Mouse (Mus musculus): ENCODE data around the gene Exosc5.
A peak's percentile ranks its signal among the peaks of the same experiment; 100 is the strongest.

The Exosc5 gene

GRCm38 (mm10) chr7:25680514-25681258, 21.7 kb downstream of the Exosc5 start, which contains the start of gene B9d2:
TSS of gene B9d2 (plus strand) at chr7:25680780.
- DNase-seq (ENCODE audit: low spot score): peak; percentile 95

- no peak for DNase-seq (ENCODE audit: low spot score)
These were observed 22.6 kb downstream of the Exosc5 start for GRCm38 (mm10) chr7:25681341-25682231.

- no peak for DNase-seq (ENCODE audit: low spot score)
These were observed 24.7 kb downstream of the Exosc5 start for GRCm38 (mm10) chr7:25683474-25684180.

GRCm38 (mm10) chr7:25684659-25685058, 25.7 kb downstream of the Exosc5 start:
- DNase-seq (ENCODE audit: low spot score): no peak

GRCm38 (mm10) chr7:25685926-25686470, 27.0 kb downstream of the Exosc5 start:
- no peak for DNase-seq (ENCODE audit: low spot score)

GRCm38 (mm10) chr7:25686680-25687531, 27.9 kb downstream of the Exosc5 start, which contains the start of gene Tgfb1:
TSS of gene Tgfb1 (plus strand) at chr7:25687002.
- DNase-seq (ENCODE audit: low spot score): peak; percentile 61

GRCm38 (mm10) chr7:25687811-25688401, 28.9 kb downstream of the Exosc5 start:
- peak; percentile 55 for DNase-seq (ENCODE audit: low spot score)

- peak; percentile 81 for DNase-seq (ENCODE audit: low spot score)
These were observed 30.0 kb downstream of the Exosc5 start for GRCm38 (mm10) chr7:25688810-25689586.

GRCm38 (mm10) chr7:25689603-25690021, 30.6 kb downstream of the Exosc5 start:
- DNase-seq (ENCODE audit: low spot score): no peak

GRCm38 (mm10) chr7:25690051-25690450, 31.1 kb downstream of the Exosc5 start:
- no peak for DNase-seq (ENCODE audit: low spot score)

GRCm38 (mm10) chr7:25694104-25694503, 35.1 kb downstream of the Exosc5 start:
- DNase-seq (ENCODE audit: low spot score): no peak

- DNase-seq (ENCODE audit: low spot score): no peak
These were observed 40.9 kb downstream of the Exosc5 start for GRCm38 (mm10) chr7:25699851-25700250.

GRCm38 (mm10) chr7:25700732-25701131, 41.8 kb downstream of the Exosc5 start:
- no peak for DNase-seq (ENCODE audit: low spot score)

GRCm38 (mm10) chr7:25702350-25702749, 43.4 kb downstream of the Exosc5 start:
- no peak for DNase-seq (ENCODE audit: low spot score)

GRCm38 (mm10) chr7:25703793-25704494, 45.0 kb downstream of the Exosc5 start:
- no peak for DNase-seq (ENCODE audit: low spot score)

GRCm38 (mm10) chr7:25704716-25705364, 45.9 kb downstream of the Exosc5 start:
- no peak for DNase-seq (ENCODE audit: low spot score)

- no peak for DNase-seq (ENCODE audit: low spot score)
These were observed 46.9 kb downstream of the Exosc5 start for GRCm38 (mm10) chr7:25705801-25706251.

GRCm38 (mm10) chr7:25706578-25707170, 47.7 kb downstream of the Exosc5 start:
- no peak for DNase-seq (ENCODE audit: low spot score)

All from MN1 (cell line).